Mouse (Mus musculus) hindbrain, embryonic 13.5 days (tissue): ENCODE data around the gene Znhit3. TPM values are rescaled to one million over a fixed set of nuclear protein-coding genes. Genes with fewer than 3 reads are reported as not detected.

Source experiments
- ATAC-seq: fragments of 200-750 bp; cut with Nextera tagmentation; 2 replicates; pipeline ENCODE4 v1.8.0; 2017; ENCODE audit warnings: moderate TSS enrichment; ENCODE audit not compliant: low FRiP score
- H3K27ac ChIP-seq: fragments of 300-500 bp; sonication (generic); 2 replicates; pipeline ENCODE4 v1.5.1; 2015; ENCODE audit warnings: inconsistent platforms, mild to moderate bottlenecking, moderate library complexity
- H3K27me3 ChIP-seq: fragments of 300-500 bp; sonication (generic); 2 replicates; pipeline ENCODE4 v1.6.1; 2015; ENCODE audit warnings: mild to moderate bottlenecking, inconsistent platforms
- H3K36me3 ChIP-seq: fragments of 300-500 bp; sonication (generic); 2 replicates; pipeline ENCODE4 v1.6.1; 2015; ENCODE audit warnings: mild to moderate bottlenecking, inconsistent platforms
- H3K4me1 ChIP-seq: fragments of 300-500 bp; sonication (generic); replicated peaks from 2 replicates; pipeline ENCODE4 v1.6.1; 2015; ENCODE audit warnings: inconsistent platforms
- H3K4me2 ChIP-seq: fragments of 300-500 bp; sonication (generic); 2 replicates; pipeline ENCODE4 v1.6.1; 2015; ENCODE audit warnings: inconsistent platforms, mild to moderate bottlenecking, moderate library complexity
- H3K4me3 ChIP-seq: fragments of 300-500 bp; sonication (generic); 2 replicates; pipeline ENCODE4 v1.5.1; 2015; ENCODE audit warnings: mild to moderate bottlenecking, inconsistent platforms
- H3K9ac ChIP-seq: fragments of 300-500 bp; sonication (generic); 2 replicates; pipeline ENCODE4 v1.6.1; 2015; ENCODE audit warnings: mild to moderate bottlenecking, inconsistent platforms
- H3K9me3 ChIP-seq: fragments of 300-500 bp; sonication (generic); 2 replicates; pipeline ENCODE4 v1.6.1; 2016; ENCODE audit warnings: inconsistent platforms
- WGBS: fragments of 180-500 bp; shearing (Covaris S2); methylation state at CpG from one replicate; pipeline ENCODE4 v1.1.7; 2015; 5-methylcytosine and 5-hydroxymethylcytosine counted together
- polyA plus RNA-seq: library from polyadenylated mRNA; unstranded; fragments of >200 nt; fragmentation: Nextera tagmentation; extraction: Ambion mirVana; gene quantifications from 2 replicates; pipeline ENCODE4 v1.2.1, GENCODE M21; 2015

Znhit3 gene
- polyA plus RNA-seq, 1 experiment from 2014 or later: 64.0 TPM

DNA sequence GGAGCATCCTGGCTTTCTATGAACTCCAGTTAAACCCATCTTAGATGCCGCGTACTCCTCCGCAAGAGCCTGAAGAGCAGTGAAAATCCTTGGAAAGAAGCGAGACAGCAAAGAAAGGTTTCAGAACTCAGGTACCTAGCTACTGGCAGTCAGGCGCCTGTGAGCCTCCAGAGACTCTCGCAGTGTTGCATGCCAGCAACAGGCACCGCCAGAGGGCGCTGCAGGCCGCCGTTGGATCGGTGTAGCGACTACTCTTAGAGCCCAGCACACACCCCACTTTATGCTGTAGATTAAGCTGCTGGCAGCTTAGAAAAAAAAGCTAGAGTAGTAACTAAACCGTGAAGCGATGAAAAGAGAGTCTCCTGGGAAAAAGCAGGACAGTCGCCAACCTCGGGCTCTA lies 2.3 kb upstream of the Znhit3 start:
- H3K27me3 ChIP-seq: no peaks in the 10 kb centered on the region
- H3K4me2 ChIP-seq: peak overlapping the region; percentile 39
- no peak overlapping the region for H3K27ac ChIP-seq
- no peak overlapping the region for H3K4me3 ChIP-seq
- 0 out of 2 replicates have a peak overlapping the region, but pooled peaks have one; percentile 13 for H3K9ac ChIP-seq
- ATAC-seq: peak; percentile 67; the same call in 1 of the 2 replicates
- 4% methylated on average over 16 of the region's 16 CpGs for WGBS
- peaks cover 32% of the 10 kb centered on the region for H3K4me1 ChIP-seq
- H3K36me3 ChIP-seq: peaks cover 10% of the 10 kb centered on the region
- H3K9me3 ChIP-seq: no peaks in the 10 kb centered on the region

DNA sequence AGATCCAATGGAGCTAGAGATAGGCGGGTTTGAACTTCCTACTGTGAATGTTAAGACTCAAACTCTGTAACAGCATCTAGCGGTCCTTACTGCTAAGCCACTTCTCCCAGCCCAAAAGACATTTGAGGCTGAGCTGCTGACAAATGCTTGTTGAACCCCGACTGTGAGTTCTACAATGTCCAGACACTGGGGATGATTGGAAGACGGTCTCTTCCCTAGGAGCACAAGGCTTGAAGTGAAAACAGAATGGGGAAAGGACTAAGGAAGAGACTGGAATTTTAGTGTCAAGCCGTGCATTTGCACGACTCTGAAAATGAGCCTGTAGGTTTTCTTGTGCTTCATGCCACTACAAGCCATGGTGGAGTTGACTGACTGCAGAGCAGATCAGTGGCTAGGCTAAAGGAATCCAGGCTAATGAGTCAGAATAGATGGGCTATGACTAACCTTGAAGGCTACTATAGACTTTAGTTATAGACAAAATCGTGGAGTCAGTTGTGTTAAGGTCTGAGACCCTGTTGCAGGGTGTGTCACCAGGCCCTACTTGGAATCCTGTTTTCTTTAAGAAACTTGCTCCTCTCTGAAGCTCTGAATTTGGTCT lies 636 bp upstream of the Znhit3 start:
- peak overlapping the region; percentile 79 for H3K4me3 ChIP-seq
- H3K27ac ChIP-seq: 0 out of 2 replicates have a peak overlapping the region, but pooled peaks have one; percentile 8
- 64% methylated on average over 7 of the region's 7 CpGs for WGBS
- H3K4me1 ChIP-seq: peaks cover 32% of the 10 kb centered on the region
- no peaks in the 10 kb centered on the region for H3K27me3 ChIP-seq
- H3K4me2 ChIP-seq: peak overlapping the region; percentile 46
- H3K9ac ChIP-seq: peak overlapping the region; percentile 85
- H3K9me3 ChIP-seq: no peaks in the 10 kb centered on the region
- peaks cover 24% of the 10 kb centered on the region for H3K36me3 ChIP-seq
- no peak for ATAC-seq

DNA sequence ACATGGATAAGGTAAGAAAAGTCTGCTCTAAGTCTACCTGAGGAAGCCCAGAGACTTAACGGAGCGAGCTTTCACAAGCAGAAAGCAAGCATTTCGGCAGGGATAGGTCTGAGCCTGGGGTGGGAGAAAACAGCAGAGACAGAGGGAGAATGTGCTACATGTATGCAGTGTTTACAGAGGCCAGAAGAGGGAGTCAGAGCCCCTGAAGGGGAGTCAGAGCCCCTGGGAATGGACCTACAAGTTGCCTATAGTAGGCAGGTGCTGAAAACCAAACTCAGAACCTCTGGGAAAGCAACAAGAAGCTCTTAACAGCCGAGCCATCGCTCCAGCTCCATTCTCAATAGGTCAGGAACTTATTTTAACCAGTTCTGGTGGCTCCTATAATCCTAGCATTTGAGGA lies 1.5 kb downstream of the Znhit3 start:
- 80% methylated on average over 5 of the region's 5 CpGs for WGBS
- Histone ChIP-seq H3K36me3 (peaks cover 41% of the 10 kb centered on the region), H3K4me2 (no peak overlapping the region), H3K4me1 (peaks cover 32% of the 10 kb centered on the region), H3K9me3 (no peaks in the 10 kb centered on the region), H3K9ac (no peak overlapping the region), H3K27ac (no peak overlapping the region), H3K4me3 (no peak overlapping the region), H3K27me3 (no peaks in the 10 kb centered on the region)
- no peak for ATAC-seq

DNA sequence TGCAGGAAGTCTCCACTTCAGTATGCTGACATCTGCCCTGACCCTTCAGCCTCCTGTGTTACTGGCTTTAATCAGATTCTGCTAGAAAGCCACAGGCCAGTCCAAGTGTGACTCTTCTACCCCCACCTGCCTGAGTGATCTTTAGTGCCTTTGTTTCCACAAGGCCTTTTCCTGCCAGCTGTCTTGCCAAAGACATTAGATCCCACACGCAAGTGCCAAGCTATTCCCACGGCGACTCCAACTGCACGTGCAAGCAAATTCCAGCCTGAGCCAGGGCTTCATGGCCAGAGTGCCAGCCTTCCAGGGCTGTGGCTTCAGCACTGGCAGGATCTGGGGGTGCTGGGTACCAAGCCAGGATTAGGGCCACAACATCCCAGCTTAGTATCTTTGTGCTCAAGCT lies 5.8 kb downstream of the Znhit3 start:
- no peaks in the 10 kb centered on the region for H3K9me3 ChIP-seq
- H3K36me3 ChIP-seq: peaks cover 84% of the 10 kb centered on the region
- WGBS: 84% methylated on average over 4 of the region's 4 CpGs
- no peak overlapping the region for H3K9ac ChIP-seq
- ATAC-seq: no peak
- H3K27me3 ChIP-seq: no peaks in the 10 kb centered on the region
- H3K27ac ChIP-seq: no peak overlapping the region
- no peak overlapping the region for H3K4me3 ChIP-seq
- no peak overlapping the region for H3K4me2 ChIP-seq
- peaks cover 18% of the 10 kb centered on the region for H3K4me1 ChIP-seq

DNA sequence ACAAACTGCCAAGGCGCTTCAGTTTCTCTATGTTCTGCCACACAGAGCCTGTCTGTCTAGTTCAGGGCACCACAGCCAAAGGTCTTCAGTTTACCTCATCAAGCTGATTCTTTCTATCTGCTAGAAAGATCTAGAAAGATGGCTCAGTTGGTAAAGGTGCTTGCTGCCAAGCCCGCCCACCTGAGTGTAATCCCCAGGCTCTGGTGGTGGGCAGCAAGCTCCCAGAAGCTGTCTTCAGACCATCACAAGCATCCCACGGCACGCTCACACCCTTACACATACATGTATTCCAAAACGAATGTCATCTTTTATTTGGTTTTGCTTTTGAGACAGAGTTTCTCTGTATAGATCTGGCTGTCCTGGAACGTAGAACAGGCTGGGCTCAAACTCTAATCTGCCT lies 7.7 kb downstream of the Znhit3 start:
- Histone ChIP-seq H3K4me1 (no peaks in the 10 kb centered on the region), H3K27ac (no peak overlapping the region), H3K9ac (no peak overlapping the region), H3K27me3 (no peaks in the 10 kb centered on the region), H3K4me2 (no peak overlapping the region), H3K4me3 (no peak overlapping the region), H3K9me3 (no peaks in the 10 kb centered on the region), H3K36me3 (peaks cover 94% of the 10 kb centered on the region)
- ATAC-seq: no peak
- 95% methylated on average over 6 of the region's 6 CpGs for WGBS

DNA sequence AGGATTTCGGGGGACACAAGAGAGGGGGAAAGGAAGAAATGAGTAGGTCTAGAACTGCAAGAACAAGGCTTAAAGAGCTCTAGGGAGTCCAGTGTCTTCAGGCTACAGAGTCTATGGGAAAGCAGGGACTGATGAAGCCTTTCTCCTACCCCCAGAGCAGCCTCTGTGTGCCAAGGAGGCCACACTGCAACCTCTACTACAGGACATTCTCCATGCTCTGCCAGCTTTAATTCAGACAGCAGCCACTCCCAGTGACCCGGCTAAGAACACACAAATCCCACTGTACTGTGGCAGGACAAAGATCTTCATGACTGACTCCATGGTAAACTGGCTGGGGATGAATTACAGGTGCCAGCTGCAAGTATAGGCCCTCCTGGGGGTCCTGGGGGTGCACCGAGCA lies 9.1 kb downstream of the Znhit3 start:
- Histone ChIP-seq H3K36me3 (peaks cover 96% of the 10 kb centered on the region), H3K27me3 (no peaks in the 10 kb centered on the region), H3K9ac (0 out of 2 replicates have a peak overlapping the region, but pooled peaks have one; percentile 8), H3K4me2 (no peak overlapping the region), H3K4me1 (no peaks in the 10 kb centered on the region), H3K9me3 (no peaks in the 10 kb centered on the region), H3K4me3 (no peak overlapping the region), H3K27ac (no peak overlapping the region)
- no peak for ATAC-seq
- WGBS: 85% methylated on average over 3 of the region's 3 CpGs

DNA sequence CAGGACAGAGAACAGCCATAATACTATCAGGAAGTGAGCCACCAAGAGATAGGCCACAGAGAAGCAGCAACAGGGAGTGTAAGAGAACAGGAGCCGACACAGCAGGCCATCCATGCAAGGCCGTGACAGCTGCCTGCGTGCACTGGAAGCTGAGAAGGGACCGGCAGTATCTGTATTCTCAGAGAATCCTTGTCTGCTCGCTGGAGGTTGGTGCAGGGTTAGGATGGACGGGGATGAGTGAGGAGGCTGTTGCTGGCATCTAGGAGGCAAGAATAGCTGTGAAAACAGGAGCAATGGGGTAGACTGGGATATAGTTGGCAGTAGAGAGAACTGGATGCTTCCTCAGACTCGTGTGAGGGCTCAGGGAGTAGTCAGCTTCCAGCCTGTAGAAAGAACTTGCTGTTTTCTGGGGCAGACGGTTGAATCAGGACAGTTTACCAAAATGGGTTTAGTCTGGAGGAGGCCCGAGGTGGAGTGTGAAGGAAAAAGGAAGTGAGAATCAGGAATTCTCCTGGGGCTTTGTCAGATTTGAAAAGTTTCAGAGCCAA lies 11.5 kb downstream of the Znhit3 start:
- no peak for ATAC-seq
- Histone ChIP-seq H3K27me3 (no peaks in the 10 kb centered on the region), H3K9me3 (no peaks in the 10 kb centered on the region), H3K27ac (no peak overlapping the region), H3K4me2 (no peak overlapping the region), H3K4me3 (no peak overlapping the region), H3K9ac (no peak overlapping the region), H3K36me3 (peaks cover 100% of the 10 kb centered on the region), H3K4me1 (no peaks in the 10 kb centered on the region)
- WGBS: 91% methylated on average over 9 of the region's 9 CpGs

DNA sequence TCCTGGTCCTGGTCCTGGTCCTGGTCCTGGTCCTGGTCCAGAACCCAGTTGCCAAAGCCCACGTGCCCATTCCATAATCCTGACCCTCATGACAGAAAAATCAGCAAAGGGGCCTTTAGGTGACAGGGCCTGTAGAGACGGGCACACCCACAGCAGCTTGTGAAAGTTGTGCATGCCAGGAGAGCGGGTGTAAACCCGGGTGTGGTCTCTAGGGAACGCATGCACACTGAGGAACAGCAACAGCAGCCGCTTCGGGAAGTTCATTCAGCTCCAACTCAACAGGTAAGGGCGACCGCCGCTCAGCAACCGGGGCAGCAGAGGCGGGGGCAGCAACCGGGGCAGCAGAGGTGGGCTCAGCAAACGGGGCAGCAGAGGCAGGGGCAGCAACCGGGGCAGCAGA lies 23.1 kb downstream of the Znhit3 start:
- WGBS: 94% methylated on average over 15 of the region's 15 CpGs
- H3K36me3 ChIP-seq: peaks cover 82% of the 10 kb centered on the region

DNA sequence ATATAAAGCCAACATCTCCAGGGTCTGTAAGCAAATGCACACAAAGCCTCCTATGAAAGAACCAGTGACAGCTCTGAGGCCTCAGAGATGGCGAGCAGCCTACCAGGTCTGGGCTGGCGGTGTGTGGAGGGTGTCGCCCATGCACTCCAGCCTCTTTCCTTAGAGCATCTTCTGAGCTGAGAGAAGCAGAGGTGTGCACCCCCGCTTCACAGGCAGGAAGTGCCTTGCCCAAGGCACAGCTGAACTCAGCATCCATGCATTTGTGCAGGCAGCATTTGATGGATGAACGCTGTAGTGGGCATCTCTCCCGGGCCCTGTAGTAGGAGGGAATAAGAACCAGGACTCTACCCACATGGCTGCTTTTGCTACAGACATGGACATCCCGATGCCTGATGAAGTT lies 24.5 kb downstream of the Znhit3 start:
- WGBS: 93% methylated on average over 7 of the region's 7 CpGs
- no peaks in the 10 kb centered on the region for H3K27me3 ChIP-seq
- H3K4me2 ChIP-seq: no peak overlapping the region
- no peaks in the 10 kb centered on the region for H3K4me1 ChIP-seq
- no peak overlapping the region for H3K27ac ChIP-seq
- no peak for ATAC-seq
- H3K4me3 ChIP-seq: no peak overlapping the region
- peaks cover 82% of the 10 kb centered on the region for H3K36me3 ChIP-seq
- H3K9me3 ChIP-seq: no peaks in the 10 kb centered on the region
- no peak overlapping the region for H3K9ac ChIP-seq

More for the DNA sequence above, 23.1 kb downstream of the Znhit3 start:
- ATAC-seq: no peak
- no peak overlapping the region for H3K4me3 ChIP-seq
- no peak overlapping the region for H3K27ac ChIP-seq
- H3K9me3 ChIP-seq: no peaks in the 10 kb centered on the region
- no peaks in the 10 kb centered on the region for H3K4me1 ChIP-seq
- H3K27me3 ChIP-seq: no peaks in the 10 kb centered on the region
- H3K9ac ChIP-seq: no peak overlapping the region
- H3K4me2 ChIP-seq: no peak overlapping the region

DNA sequence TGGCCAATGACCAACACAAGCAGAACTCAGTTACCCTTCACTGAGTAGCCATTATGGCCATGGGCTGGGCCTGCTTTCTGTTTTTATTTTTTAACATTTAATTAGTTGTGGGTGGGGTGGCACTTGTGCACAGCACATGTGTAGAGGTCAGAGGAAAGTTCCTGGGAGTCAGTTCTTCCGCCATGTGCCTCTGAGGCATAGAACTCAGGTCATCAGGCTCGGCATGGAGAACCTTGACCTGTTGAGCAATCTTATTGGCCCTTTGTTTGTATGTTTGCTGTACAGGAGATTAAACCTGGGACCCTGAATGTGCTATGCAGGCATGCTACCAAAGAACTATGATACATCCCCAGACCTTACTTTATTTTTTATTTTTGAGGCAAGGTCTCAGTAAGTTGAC lies 26.7 kb downstream of the Znhit3 start:
- H3K27me3 ChIP-seq: no peaks in the 10 kb centered on the region
- no peak overlapping the region for H3K4me2 ChIP-seq
- WGBS: 98% methylated on average over 2 of the region's 2 CpGs
- H3K36me3 ChIP-seq: peaks cover 79% of the 10 kb centered on the region
- no peak overlapping the region for H3K4me3 ChIP-seq
- no peak for ATAC-seq
- no peaks in the 10 kb centered on the region for H3K9me3 ChIP-seq
- H3K4me1 ChIP-seq: no peaks in the 10 kb centered on the region
- H3K27ac ChIP-seq: no peak overlapping the region
- H3K9ac ChIP-seq: no peak overlapping the region

DNA sequence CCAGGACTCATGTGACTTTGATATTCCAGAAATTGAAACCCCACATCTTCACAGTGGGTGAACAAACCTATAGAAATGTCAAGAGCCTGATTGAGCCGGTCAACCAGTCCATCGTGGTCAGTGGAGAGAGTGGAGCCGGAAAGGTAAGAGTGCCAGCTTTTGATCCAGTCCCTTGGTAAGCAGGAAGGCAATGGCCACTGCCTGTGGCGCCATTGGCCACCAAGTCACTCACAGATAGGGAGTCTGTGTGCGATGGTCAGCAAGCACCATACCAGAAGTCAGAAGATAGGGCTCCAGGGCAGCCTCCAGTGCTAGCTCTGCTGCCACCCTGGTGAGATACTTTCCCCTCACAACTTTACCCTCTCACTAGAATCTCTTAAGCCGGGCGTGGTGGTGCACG lies 28.1 kb downstream of the Znhit3 start:
- Histone ChIP-seq H3K27me3 (no peaks in the 10 kb centered on the region), H3K4me2 (no peak overlapping the region), H3K27ac (no peak overlapping the region), H3K9ac (no peak overlapping the region), H3K36me3 (peaks cover 82% of the 10 kb centered on the region), H3K4me1 (no peaks in the 10 kb centered on the region), H3K9me3 (no peaks in the 10 kb centered on the region), H3K4me3 (no peak overlapping the region)
- WGBS: 96% methylated on average over 8 of the region's 8 CpGs
- ATAC-seq: no peak

DNA sequence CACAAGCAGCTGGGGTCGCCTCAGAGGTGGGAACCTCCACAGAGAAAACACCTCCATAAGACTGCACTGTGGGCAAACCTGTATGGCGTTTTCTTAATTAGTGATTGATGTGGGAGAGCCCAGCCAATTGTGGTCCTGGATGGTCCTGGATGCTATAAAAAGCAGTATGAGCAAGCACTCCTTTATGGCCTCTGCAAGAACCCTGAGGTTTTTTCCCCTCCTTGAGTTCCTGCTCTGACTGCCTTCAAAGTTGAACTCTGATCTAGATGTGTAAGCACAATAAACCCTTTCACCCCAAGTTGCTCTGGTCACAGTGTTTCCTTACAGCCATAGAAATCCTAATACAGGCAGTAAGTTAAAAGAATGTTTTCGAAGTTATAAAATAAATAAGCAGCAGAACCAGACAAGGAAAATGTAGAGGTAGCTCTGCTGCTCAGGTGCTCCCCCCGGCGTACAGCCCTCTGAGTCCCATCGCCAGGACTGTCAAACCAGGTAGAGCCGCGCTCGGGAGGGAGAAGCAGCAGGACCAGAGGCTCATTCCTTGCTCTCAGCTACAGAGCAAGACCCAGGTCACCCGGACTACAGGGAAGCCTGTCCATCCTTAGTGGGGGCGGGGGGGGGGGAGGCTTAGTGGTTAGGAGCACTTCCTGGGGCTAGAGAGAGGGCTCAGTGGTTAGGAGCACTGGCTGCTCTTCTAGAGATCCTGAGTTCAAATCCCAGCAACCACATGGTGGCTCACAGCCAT lies 29.2 kb downstream of the Znhit3 start:
- Histone ChIP-seq H3K27me3 (no peaks in the 10 kb centered on the region), H3K4me3 (no peak overlapping the region), H3K4me1 (no peaks in the 10 kb centered on the region), H3K27ac (no peak overlapping the region), H3K9ac (no peak overlapping the region), H3K36me3 (peaks cover 75% of the 10 kb centered on the region), H3K9me3 (no peaks in the 10 kb centered on the region), H3K4me2 (no peak overlapping the region)
- ATAC-seq: no peak
- 88% methylated on average over 11 of the region's 11 CpGs for WGBS

DNA sequence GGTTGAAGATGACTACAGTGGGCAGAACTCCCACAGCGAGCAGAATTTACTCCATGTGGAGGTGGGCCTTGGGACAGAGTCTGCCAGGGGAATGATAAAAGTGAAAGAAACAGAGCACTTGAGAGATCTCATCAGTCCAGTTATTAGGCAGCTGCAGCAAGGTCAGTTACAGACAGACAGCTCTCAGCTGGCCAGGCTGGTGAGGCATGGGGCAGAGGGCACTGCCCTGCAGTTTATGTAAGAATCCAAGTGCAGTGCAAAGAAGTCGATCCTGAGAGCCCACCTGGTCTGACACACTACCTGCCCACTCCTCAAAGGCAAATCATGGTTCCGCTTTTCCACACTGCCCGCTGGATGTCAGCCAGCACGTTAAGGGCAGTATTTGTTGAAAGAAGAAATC lies 29.9 kb downstream of the Znhit3 start:
- Histone ChIP-seq H3K9me3 (no peaks in the 10 kb centered on the region), H3K4me3 (no peak overlapping the region), H3K27me3 (no peaks in the 10 kb centered on the region), H3K9ac (no peak overlapping the region), H3K4me2 (no peak overlapping the region), H3K4me1 (peaks cover 3% of the 10 kb centered on the region), H3K36me3 (peaks cover 68% of the 10 kb centered on the region), H3K27ac (no peak overlapping the region)
- no peak for ATAC-seq
- 95% methylated on average over 5 of the region's 5 CpGs for WGBS
